Mouse (Mus musculus) urinary bladder, adult 18-20 months (tissue): Measurements from ENCODE around the gene Rtl8c.
"Not testable (repeated sequence)": the region's sequence is repeated elsewhere in the genome, so short reads cannot be mapped to it uniquely, and the experiment has no call there.

Experiments used
- DNase-seq, 2 experiments: peaks; one replicate each; pipeline ENCODE4 v3.0.0; 2022; ENCODE audit warnings: low spot score in 2 of 2, mixed read lengths in 2 of 2

Gene Rtl8c

DNA sequence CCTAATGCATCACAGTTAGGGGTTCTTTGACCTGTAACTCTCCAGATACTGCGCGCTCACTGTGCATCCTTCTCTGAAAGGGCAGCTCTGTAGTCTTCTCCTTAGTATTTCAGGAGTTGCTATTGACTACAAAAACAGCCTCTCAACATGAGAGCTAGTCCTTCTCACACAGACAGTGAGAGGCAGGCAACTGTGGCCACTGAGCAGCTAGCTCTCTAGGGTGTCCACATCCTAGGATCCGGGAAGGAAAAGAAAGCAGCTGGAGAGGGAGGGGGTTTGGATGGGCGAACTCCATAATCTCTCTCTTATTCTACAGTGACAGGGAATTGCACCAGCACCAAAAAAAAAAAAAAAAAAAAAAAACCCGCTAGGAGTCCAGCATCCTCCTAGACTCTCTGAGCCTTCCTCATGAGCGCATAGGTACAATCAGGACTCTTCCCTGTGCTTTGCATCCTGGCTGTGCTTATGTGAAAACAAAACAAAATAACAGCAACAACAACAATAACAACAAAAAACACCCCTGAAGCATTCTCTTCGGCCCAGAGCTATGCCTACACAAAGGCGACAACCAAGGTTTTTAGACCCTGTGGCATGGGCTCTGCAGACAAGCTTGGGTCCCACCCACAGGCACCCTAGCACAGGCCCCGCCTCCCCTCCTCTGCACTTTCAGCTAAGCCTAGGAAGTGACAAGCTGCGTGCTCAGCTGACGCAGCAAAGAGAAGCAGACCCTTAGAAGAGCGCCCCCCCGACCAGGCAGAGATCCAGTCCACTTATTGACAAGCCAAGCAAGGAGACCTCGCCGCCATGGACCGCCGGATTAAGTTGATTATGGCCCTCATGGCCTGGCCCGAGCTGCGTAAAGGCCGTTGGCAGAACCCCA, at the start of gene Rtl8c:
Rtl8c (plus strand) TSS at position 791 of the 880 bp plus-strand sequence.
- DNase-seq: peak; percentile 22 to 23

DNA sequence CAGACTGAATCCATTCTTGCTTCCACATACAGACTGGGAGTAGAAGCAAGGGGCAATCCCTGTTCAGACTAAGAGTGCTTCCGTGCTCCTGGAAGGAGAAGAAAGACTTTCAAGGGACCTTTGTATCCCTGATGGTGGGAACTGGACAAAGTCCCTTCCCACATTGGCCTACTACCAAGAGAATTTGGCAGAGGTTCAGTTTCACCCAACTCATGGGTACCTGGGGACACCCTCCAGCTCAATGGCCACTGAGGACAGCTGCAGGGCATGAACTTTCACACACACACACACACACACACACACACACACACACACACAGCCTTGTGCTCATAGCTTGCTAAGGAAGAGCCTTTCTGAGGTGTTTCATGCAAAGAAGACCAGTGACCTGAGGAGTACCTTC, 28.5 kb upstream of the Rtl8c start:
- no peak for DNase-seq

DNA sequence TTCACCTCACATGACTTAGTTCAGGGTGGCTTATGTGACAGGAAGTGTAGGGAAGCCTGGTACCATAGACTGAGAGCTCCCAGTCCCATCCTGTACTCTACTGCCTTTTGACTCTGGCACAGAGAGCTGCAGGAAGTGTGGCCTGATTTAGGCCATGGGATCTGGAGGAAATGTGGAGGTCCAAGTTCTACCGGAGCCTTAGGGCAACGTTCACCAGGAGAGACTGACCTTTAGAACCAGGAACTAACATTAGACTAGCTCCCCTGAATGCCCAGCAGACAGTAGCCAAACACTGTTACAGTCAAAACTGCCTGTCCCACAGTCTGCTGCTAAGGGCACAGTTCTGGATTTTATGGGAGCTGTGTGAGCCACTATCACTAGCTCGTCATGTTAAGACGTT, 26.4 kb upstream of the Rtl8c start:
- not testable (repeated sequence) for DNase-seq

DNA sequence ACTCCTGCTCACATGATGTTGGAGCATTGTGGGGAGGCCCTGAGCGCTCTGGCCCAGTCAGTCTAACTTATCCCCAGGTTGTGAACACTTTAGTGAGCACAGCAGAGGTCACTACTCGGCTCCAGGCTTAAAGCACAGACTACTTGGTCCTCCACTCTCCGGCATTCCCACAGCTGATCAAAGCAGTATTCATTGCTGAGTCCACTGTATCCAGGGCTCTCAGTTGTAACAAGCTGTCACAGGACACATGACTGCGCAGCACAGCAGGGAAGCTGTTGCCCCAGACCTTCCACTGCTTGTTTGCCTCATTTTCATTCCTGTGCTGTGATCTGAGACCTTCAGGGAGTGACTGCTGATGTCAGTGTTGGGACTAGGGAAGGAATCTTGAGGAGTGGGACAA, 24.4 kb upstream of the Rtl8c start:
- not testable (repeated sequence) for DNase-seq

DNA sequence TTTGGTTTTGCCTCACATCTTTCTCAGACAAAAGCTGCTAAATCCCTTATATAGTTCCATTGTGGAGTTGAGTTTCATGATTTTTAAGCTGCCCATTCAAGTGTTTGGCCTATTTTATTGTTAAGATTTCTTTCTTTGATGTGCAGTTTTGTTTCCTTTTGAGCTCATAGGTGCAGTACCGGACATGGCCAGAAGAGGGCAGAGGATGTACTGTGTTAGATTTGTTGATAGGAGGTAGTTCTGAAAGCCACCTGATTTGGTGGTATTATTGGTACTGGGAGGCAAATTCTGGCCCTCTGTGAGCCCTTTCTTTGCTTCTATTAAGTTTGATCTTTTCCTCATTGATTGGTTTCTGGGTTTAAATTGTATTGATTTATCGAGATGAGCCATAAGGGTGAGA, 7.8 kb upstream of the Rtl8c start:
- DNase-seq: peak in 1 of 2 experiments; percentile 26

DNA sequence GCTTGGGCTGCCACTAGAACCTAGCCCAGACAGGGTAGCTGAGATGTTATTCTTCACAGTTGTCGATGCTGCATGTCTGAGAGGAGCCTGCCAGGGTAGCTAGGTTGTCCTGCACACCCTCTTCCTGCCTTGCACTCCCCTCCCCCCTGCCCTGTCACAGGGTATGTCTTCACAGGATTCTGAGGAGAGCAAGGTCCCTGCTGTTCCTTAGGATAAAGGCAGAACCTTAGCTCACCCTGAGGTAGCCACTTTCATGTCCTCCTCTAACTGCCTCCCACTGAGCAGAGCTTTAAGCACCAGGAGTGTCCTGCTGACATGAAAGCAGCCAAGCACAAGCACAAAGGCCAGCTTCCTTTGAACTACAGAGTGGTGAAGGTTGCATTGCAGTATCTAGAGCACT, 1.7 kb upstream of the Rtl8c start:
- DNase-seq: not testable (repeated sequence)

DNA sequence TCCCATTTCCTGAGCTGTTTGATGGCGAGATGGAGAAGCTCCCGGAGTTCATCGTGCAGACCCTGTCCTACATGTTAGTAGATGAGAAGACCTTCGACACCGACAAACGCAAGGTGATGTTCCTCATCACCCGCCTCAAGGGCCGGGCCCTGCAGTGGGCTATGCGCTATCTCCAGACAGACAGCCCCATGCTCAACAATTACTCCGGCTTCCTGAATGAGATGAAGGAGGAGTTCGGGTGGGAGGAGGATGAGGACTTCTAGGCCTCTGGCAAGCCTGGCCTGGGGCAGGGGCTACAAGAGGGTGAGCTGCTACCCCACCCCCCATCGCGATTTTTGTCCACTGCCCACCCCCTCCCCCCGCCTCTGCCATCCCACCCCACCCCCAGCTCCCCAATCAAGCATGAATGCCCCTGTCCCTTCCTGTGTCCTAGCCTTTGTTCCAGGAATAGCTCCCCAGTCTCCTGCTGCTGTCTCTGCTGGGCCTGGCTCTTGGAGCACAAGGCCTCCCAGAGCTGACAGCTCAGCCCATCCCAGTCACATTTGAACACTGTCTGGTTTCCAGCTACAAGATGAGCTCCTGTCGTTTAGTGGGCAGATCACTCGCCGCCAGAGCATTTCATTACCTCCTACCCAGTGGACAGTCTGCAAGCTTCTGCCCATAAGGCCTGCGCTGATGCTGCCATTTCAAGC, 436 bp downstream of the Rtl8c start:
- DNase-seq: peak in 1 of 2 experiments; percentile 0

DNA sequence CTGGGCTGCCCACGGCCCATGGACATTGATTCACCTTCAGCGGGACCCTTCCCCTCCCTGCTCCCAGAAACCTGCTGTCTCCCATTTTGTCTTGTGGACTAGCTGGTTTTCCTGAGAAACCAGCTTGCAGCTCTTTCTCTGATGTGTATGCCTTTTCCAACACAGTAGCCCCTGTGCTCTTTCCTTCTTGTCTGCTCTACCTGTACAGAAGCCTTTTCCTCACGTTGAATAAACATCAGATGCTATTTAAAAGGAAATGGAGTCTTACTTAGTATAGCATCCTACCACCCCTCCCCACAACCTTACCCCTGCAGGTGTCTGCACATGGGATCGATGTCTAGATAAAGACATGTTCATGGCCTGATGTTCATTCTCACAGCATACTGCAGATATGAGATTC, 1.0 kb downstream of the Rtl8c start, which contains the start of gene Gm14597:
Gm14597 (minus strand) TSS at position 101 of the 400 bp plus-strand sequence.
- DNase-seq: not testable (repeated sequence)

DNA sequence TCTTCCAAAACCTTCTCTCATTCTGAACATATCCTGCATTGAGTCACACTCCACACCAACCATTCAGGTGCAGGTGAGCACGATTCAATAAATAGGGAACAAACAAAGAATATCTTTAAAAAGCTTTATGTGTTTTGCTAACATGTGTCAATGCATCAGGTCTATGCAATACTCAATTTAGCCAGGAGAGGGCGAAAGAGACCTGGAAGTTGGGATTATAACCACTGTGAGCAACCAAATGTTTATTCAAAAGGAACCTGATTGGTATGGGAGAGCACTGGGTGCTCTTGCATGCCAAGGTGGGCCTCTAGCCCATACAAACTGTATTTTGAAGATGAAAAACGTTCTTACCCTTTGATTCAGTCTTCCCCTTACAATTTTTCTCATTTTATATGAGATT, 2.7 kb downstream of the Rtl8c start:
- DNase-seq: peak; percentile 6 to 30

DNA sequence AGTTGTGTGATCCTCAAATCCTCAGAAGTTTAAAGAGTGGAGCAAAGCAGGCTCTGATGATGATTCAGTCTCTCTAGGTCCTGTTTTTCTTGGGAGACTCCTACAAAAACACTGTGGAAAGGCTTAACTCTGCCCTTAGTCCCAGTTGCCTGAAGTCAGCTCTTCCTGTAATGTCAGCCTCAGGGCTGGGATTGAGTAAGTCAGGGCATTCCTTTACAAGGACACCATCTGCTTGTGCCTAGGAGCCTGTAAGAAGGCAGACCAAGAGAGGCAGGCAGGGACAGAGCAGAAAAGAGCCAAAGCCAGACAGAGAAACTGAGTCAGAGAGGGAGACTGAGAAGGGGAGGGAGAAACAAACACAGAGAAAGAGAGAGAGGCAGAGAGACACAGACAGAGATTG, 3.6 kb downstream of the Rtl8c start:
- DNase-seq: not testable (repeated sequence)

DNA sequence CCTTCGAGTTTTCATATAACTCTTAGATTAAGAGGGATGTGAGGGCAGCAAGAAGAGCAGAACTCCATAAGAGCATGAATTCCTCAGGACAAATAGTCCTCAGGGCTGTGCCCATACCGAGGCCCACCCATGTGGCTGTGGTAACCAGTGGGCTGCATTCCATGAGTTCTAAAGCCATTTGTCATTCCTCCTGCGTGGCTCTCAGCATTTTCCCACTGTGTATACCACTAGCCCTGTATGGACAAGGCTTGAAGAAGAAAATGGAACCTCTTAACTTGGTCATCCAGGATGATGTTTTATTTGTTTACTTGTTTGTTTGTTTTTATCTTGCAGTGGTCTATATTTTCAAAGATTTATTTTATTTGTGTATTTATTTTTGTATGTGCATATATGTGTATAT, 30.3 kb downstream of the Rtl8c start:
- not testable (repeated sequence) for DNase-seq

DNA sequence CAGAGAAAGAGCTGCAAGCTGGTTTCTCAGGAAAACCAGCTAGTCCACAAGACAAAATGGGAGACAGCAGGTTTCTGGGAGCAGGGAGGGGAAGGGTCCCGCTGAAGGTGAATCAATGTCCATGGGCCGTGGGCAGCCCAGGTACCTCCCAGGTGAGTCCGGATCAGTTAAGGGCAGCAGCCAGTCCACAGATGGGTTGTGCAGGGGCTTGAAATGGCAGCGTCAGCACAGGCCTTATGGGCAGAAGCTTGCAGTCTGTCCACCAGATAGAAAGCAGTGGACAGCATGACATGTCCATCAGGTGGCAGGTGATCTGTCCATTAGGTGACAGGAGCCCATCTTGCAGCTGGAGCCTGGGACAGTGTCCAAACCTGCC, 34.8 kb downstream of the Rtl8c start:
- not testable (repeated sequence) for DNase-seq

DNA sequence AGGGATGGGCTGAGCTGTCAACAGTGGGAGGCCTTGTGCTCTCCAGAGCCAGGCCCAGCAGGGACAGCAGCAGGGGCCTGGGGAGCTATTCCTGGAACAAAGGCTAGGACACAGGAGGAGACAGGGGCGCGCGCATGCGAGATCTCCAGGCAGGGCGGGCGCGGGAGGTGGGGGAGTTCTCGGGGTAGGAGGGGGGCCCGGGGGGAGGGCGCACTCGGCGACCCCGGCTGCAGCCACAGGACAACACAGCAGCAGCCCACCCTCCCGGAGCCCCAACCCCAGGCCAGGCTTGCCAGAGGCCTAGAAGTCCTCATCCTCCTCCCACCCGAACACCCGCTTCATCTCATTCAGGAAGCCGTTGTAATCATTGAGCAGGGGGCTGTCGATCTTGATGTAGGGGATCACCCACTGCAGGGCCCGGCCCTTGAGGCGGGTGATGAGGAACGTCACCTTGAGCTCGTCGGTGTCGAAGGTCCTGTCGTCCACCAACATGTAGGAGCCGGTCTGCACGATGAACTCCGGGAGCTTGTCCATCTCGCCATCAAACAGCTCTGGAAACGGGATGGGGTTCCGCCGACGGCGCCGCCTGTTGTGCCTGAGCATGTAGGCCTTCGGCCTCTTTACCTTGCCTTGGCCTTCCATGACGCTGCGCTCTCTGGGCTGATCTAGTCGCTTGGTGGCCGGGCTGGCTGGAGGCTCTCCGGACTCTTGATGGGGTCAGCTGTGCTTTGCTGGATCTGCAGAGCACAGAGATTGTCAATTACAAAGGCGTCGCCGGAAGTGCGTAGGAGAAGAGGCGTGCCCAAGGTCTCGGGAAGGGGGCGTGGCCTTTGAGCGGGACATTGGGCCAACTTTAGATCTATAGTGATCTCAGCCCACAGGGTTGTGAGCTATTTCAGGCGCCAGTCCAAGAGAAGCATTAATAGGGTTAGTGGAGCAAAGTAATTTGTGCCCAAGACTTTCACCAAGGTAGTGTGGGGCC, 35.4 kb downstream of the Rtl8c start, which contains the start of gene Rtl8a:
Rtl8a (minus strand) TSS at position 703 of the 982 bp plus-strand sequence.
- DNase-seq: peak; percentile 42 to 57

DNA sequence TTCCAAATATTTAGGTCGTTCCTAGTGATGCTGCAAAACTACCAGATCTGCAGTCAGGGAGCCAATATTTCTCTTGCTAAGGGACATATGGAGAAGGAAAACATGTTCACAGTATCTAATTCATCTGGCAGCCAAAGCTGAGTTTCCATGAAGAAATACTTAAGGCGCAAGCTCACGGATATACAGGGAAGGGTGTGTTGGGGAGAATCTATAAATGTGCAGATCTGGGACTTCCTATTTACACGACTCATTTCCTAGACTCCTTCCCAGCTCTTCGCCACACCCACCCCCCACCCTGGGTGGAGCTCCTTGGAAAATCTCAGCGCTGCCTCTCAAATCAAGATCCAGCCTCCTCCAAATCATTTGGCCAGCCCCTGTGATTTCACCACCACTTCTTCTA, 38.1 kb downstream of the Rtl8c start:
- DNase-seq: no peak

DNA sequence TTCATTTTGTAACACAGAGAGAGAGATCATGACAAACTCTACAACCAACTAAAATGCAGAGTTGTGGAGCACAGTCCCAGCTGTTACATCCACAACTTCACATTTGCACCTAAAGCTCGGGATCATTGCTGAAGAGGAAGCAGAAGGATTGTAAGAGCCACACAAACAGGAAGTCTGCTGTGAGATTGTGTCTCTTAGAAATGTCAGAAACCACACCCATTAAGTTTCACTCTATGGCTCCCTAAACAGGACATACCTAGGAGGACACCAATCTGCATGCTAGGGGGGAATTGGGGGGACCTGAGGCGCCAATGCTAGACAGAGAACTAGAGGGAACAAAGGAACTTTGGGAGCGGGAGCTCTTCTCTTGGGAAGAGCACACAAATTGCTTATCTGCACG, 45.1 kb downstream of the Rtl8c start:
- DNase-seq: not testable (repeated sequence)
